Mouse (Mus musculus) forebrain, embryonic 13.5 days (tissue): Measurements from ENCODE around the gene Ank3. TPM values are rescaled to one million over a fixed set of nuclear protein-coding genes. Genes with fewer than 3 reads are reported as not detected.

ENCODE experiments used
- ATAC-seq: fragments of 200-750 bp; cut with Nextera tagmentation; 2 replicates; pipeline ENCODE4 v1.8.0; 2017
- H3K27ac ChIP-seq: fragments of 300-500 bp; sonication (generic); 2 replicates; pipeline ENCODE4 v1.5.1; 2015; ENCODE audit warnings: inconsistent platforms, mild to moderate bottlenecking, moderate library complexity
- H3K27me3 ChIP-seq: fragments of 300-500 bp; sonication (generic); 2 replicates; pipeline ENCODE4 v1.6.1; 2015; ENCODE audit warnings: mild to moderate bottlenecking, inconsistent platforms
- H3K36me3 ChIP-seq: fragments of 300-500 bp; sonication (generic); 2 replicates; pipeline ENCODE4 v1.6.1; 2015; ENCODE audit warnings: mild to moderate bottlenecking, inconsistent platforms; ENCODE audit not compliant: poor library complexity, severe bottlenecking
- H3K4me1 ChIP-seq: fragments of 300-500 bp; sonication (generic); 2 replicates; pipeline ENCODE4 v1.6.1; 2015; ENCODE audit warnings: inconsistent platforms
- H3K4me2 ChIP-seq: fragments of 300-500 bp; sonication (generic); 2 replicates; pipeline ENCODE4 v1.6.1; 2015; ENCODE audit warnings: inconsistent platforms, mild to moderate bottlenecking, moderate library complexity
- H3K4me3 ChIP-seq: fragments of 300-500 bp; sonication (generic); 2 replicates; pipeline ENCODE4 v1.5.1; 2015; ENCODE audit warnings: mild to moderate bottlenecking, inconsistent platforms
- H3K9ac ChIP-seq: fragments of 300-500 bp; sonication (generic); 2 replicates; pipeline ENCODE4 v1.6.1; 2015; ENCODE audit warnings: mild to moderate bottlenecking, inconsistent platforms
- H3K9me3 ChIP-seq: fragments of 300-500 bp; sonication (generic); replicated peaks from 2 replicates; pipeline ENCODE4 v1.6.1; 2016; ENCODE audit warnings: inconsistent platforms
- WGBS: fragments of 180-500 bp; shearing (Covaris S2); methylation state at CpG from one replicate; pipeline ENCODE4 v1.1.7; 2015; 5-methylcytosine and 5-hydroxymethylcytosine counted together
- polyA plus RNA-seq: library from polyadenylated mRNA; unstranded; fragments of >200 nt; fragmentation: Nextera tagmentation; extraction: Ambion mirVana; gene quantifications from 2 replicates; pipeline ENCODE4 v1.2.1, GENCODE M21; 2015

The Ank3 gene
- polyA plus RNA-seq, 1 experiment from 2014 or later = 63.5 TPM

DNA sequence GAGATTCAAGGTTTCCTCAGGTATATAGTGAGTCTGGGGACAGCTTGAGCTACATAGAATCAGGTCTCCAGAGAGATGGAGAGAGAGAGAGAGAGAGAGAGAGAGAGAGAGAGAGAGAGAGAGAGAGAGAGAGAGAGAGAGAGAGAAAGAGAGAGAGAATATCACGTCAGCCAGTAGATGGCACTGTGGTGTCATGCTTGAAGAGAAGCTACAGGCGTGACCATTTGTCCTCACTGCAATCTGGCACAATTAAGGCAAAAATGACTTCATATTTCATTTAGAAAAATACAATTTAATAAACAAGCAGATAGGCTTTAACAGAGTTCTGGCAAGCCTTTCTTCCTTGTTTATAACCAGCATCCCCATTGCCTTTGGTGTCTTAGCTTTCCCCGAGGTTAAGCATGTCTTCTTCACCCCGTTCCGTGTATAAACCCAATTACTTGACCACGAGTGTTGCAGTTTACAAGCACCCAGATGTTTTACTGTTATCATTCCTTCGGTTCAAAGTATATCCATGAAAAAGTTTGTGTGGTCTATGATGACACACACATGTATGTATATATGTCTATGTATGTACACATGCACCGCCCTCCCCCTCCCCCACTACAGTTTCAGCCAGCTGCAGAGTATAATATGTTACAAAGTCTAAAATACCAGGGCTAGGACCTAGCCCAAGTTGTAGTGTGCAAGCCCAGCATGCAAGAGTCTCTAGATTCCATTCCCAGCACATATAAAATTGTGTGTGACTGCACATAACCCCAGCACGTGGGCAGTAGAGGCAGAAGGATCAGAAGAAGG lies 53.8 kb downstream of the Ank3 start:
- ATAC-seq = peak; percentile 52
- Histone ChIP-seq H3K4me2 (no peak overlapping the region), H3K4me1 (0 out of 2 replicates have a peak, but pooled peaks cover 4% of the 10 kb centered on the region), H3K27ac (no peak overlapping the region), H3K9me3 (no peaks in the 10 kb centered on the region), H3K27me3 (no peaks in the 10 kb centered on the region), H3K9ac (no peak overlapping the region), H3K36me3 (no peaks in the 10 kb centered on the region), H3K4me3 (no peak overlapping the region)
- 69% methylated on average over 8 of the region's 9 CpGs for WGBS

DNA sequence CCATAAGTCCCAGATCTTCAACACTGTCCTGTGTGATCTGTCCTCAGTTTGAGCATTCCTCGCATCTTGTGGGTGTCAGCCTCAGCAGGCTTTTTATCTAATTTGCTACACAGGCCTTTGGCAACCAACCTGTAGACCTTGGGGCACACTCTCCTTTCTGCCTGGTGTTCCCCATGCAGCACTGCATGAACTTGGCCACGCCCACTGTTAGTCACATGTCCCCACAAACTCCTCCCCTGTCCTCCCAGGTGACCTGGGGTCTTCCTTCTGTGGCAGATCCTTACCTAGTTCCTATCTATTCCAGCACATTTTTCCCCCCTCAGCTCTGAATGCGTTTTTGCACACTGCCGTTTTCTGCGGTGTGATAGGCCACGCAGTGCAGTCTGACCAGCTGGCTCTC lies 55.0 kb downstream of the Ank3 start:
- WGBS = 89% methylated on average over 6 of the region's 6 CpGs
- ATAC-seq = no peak

DNA sequence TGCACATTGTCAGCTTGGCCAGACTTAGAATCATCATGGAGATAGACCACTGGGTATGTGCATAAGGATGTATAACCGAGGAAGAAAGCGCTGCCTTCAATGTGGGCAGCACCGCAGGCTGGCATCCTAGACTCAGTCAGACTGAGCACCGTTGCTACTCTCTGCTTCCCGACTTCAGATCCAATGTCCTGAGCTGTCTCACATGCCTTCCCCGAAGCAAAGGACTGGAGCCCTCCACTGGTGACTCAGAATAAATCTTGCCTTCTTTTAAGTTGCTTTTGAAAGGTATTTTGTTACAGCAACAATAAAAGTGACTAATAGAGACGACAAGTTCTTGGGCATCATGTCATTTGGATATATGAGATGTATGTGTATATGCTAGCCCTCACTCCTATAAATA lies 55.9 kb downstream of the Ank3 start:
- H3K36me3 ChIP-seq = no peaks in the 10 kb centered on the region
- no peaks in the 10 kb centered on the region for H3K27me3 ChIP-seq
- no peaks in the 10 kb centered on the region for H3K9me3 ChIP-seq
- no peak for ATAC-seq
- no peak overlapping the region for H3K27ac ChIP-seq
- H3K4me1 ChIP-seq = no peaks in the 10 kb centered on the region
- WGBS = 66% methylated on average over 7 of the region's 7 CpGs
- H3K4me3 ChIP-seq = no peak overlapping the region
- H3K4me2 ChIP-seq = no peak overlapping the region
- H3K9ac ChIP-seq = no peak overlapping the region

More for the DNA sequence above, 55.0 kb downstream of the Ank3 start:
- Histone ChIP-seq H3K9ac (no peak overlapping the region), H3K36me3 (no peaks in the 10 kb centered on the region), H3K4me3 (no peak overlapping the region), H3K27me3 (no peaks in the 10 kb centered on the region), H3K4me1 (no peaks in the 10 kb centered on the region), H3K4me2 (no peak overlapping the region), H3K9me3 (no peaks in the 10 kb centered on the region), H3K27ac (no peak overlapping the region)

DNA sequence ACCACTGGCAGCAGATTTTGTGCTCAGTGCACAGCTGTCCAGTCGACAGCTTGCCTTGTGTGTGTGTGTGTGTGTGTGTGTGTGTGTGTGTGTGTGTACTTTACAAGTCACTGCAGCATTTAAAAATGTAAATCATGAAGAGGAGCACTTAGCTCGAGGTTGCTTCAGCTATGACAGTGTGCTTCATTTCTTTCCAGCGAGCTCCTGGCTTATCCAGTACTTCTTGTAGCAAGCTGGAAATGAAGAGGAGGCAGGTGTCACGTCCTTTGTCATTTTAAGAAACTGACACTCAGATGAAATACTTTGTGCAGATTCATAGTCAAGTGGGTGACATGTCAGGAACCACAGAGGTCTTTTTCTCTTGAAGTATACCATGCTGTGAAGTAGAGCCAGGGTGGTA lies 66.3 kb downstream of the Ank3 start:
- H3K9me3 ChIP-seq = no peaks in the 10 kb centered on the region
- no peak for ATAC-seq
- 53% methylated on average over 4 of the region's 4 CpGs for WGBS
- no peaks in the 10 kb centered on the region for H3K36me3 ChIP-seq
- H3K9ac ChIP-seq = no peak overlapping the region
- no peak overlapping the region for H3K4me3 ChIP-seq
- no peak overlapping the region for H3K4me2 ChIP-seq
- peaks cover 56% of the 10 kb centered on the region for H3K4me1 ChIP-seq
- no peaks in the 10 kb centered on the region for H3K27me3 ChIP-seq
- peak overlapping the region; percentile 68 for H3K27ac ChIP-seq

DNA sequence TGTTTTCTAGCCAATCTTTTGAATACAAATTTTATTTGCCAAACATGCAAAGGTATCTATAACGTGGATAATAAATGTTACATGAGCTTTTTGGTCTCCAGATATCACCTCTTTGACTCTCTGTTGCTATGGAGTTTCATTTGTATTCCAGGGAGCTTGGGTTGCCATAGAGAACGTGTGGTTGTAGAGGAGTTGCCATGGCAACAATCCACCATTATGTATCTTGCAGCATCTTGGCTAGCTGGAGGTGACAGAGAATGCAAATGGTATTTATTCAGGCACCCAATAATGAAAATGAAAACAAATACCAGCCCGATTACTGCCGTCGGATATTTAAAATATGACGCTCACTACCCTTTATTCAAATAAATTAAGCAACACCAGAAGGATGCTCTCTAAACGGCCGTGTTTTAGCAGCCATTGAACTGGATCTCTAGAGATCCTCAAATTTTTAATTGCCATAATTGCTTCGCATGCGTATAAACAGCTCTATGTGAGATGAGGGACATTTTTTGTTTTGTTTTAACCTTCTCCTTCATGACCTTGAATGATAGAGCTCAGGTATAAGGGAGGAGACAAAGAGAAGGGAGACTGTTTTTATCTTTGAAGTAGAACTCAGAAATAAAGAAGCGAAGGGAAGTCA lies 67.1 kb downstream of the Ank3 start:
- Histone ChIP-seq H3K36me3 (no peaks in the 10 kb centered on the region), H3K4me2 (peak overlapping the region; percentile 51), H3K27me3 (no peaks in the 10 kb centered on the region), H3K9ac (no peak overlapping the region), H3K9me3 (no peaks in the 10 kb centered on the region), H3K4me1 (peaks cover 56% of the 10 kb centered on the region), H3K4me3 (no peak overlapping the region), H3K27ac (peak overlapping the region; percentile 90)
- whole genome bisulfite sequencing = 23% methylated on average over 11 of the region's 11 CpGs
- ATAC-seq = peak; percentile 95

- Histone ChIP-seq H3K36me3 (no peaks in the 10 kb centered on the region), H3K27me3 (no peaks in the 10 kb centered on the region), H3K4me3 (no peak overlapping the region), H3K9ac (no peak overlapping the region), H3K4me1 (peaks cover 56% of the 10 kb centered on the region), H3K27ac (peak overlapping the region; percentile 90), H3K9me3 (no peaks in the 10 kb centered on the region), H3K4me2 (peak overlapping the region; percentile 51)
- 48% methylated on average over 2 of the region's 2 CpGs for WGBS
- ATAC-seq = peak; percentile 60
These were observed 67.6 kb downstream of the Ank3 start for GRCm38 (mm10) chr10:69466201-69466585.

GRCm38 (mm10) chr10:69466586-69466985 lies 68.0 kb downstream of the Ank3 start:
- Histone ChIP-seq H3K27ac (peak overlapping the region; percentile 90), H3K4me1 (peaks cover 56% of the 10 kb centered on the region), H3K27me3 (no peaks in the 10 kb centered on the region), H3K9me3 (no peaks in the 10 kb centered on the region), H3K36me3 (no peaks in the 10 kb centered on the region), H3K4me3 (no peak overlapping the region), H3K9ac (no peak overlapping the region), H3K4me2 (no peak overlapping the region)
- ATAC-seq = no peak
- 48% methylated on average over 4 of the region's 4 CpGs for WGBS

- Histone ChIP-seq H3K27ac (peak overlapping the region; percentile 90), H3K9ac (no peak overlapping the region), H3K36me3 (no peaks in the 10 kb centered on the region), H3K9me3 (no peaks in the 10 kb centered on the region), H3K4me1 (peaks cover 56% of the 10 kb centered on the region), H3K4me2 (no peak overlapping the region), H3K4me3 (no peak overlapping the region), H3K27me3 (no peaks in the 10 kb centered on the region)
- 71% methylated on average over 2 of the region's 2 CpGs for WGBS
- ATAC-seq = peak; percentile 7; the same call in 1 of the 2 replicates
These were observed 68.6 kb downstream of the Ank3 start for GRCm38 (mm10) chr10:69467182-69467581.

GRCm38 (mm10) chr10:69471841-69472240 lies 73.3 kb downstream of the Ank3 start:
- no peak for ATAC-seq

GRCm38 (mm10) chr10:69476871-69477270 lies 78.3 kb downstream of the Ank3 start:
- 12% methylated on average over 1 of the region's 1 CpGs for WGBS
- no peaks in the 10 kb centered on the region for H3K27me3 ChIP-seq
- H3K36me3 ChIP-seq = no peaks in the 10 kb centered on the region
- no peaks in the 10 kb centered on the region for H3K4me1 ChIP-seq
- H3K4me2 ChIP-seq = no peak overlapping the region
- no peak overlapping the region for H3K4me3 ChIP-seq
- H3K27ac ChIP-seq = no peak overlapping the region
- no peak for ATAC-seq
- no peaks in the 10 kb centered on the region for H3K9me3 ChIP-seq
- H3K9ac ChIP-seq = no peak overlapping the region

More at GRCm38 (mm10) chr10:69471841-69472240, 73.3 kb downstream of the Ank3 start:
- WGBS = 32% methylated on average over 4 of the region's 4 CpGs
- H3K4me2 ChIP-seq = no peak overlapping the region
- H3K9me3 ChIP-seq = no peaks in the 10 kb centered on the region
- no peak overlapping the region for H3K9ac ChIP-seq
- no peaks in the 10 kb centered on the region for H3K36me3 ChIP-seq
- peaks cover 23% of the 10 kb centered on the region for H3K4me1 ChIP-seq
- no peak overlapping the region for H3K4me3 ChIP-seq
- H3K27me3 ChIP-seq = no peaks in the 10 kb centered on the region
- H3K27ac ChIP-seq = no peak overlapping the region

GRCm38 (mm10) chr10:69477656-69478055 lies 79.1 kb downstream of the Ank3 start:
- Histone ChIP-seq H3K9me3 (no peaks in the 10 kb centered on the region), H3K27me3 (no peaks in the 10 kb centered on the region), H3K4me3 (no peak overlapping the region), H3K36me3 (no peaks in the 10 kb centered on the region), H3K4me1 (no peaks in the 10 kb centered on the region), H3K27ac (no peak overlapping the region), H3K9ac (no peak overlapping the region), H3K4me2 (no peak overlapping the region)
- no peak for ATAC-seq
- 64% methylated on average over 2 of the region's 2 CpGs for WGBS

- Histone ChIP-seq H3K9ac (no peak overlapping the region), H3K4me3 (no peak overlapping the region), H3K9me3 (no peaks in the 10 kb centered on the region), H3K27me3 (no peaks in the 10 kb centered on the region), H3K27ac (no peak overlapping the region), H3K4me2 (no peak overlapping the region), H3K36me3 (no peaks in the 10 kb centered on the region), H3K4me1 (no peaks in the 10 kb centered on the region)
- 68% methylated on average over 3 of the region's 3 CpGs for WGBS
- no peak for ATAC-seq
These were observed 80.3 kb downstream of the Ank3 start for GRCm38 (mm10) chr10:69478831-69479230.
